Mouse (Mus musculus) forebrain, postnatal 0 days (tissue): ENCODE data around the gene Akt2. TPM values are rescaled to one million over a fixed set of nuclear protein-coding genes. Genes with fewer than 3 reads are reported as not detected.

Experiments
- ATAC-seq: fragments of 200-750 bp; cut with Nextera tagmentation; 2 replicates; pipeline ENCODE4 v1.8.0; 2017; ENCODE audit warnings: mild to moderate bottlenecking, moderate library complexity
- DNase-seq: peaks from one replicate; pipeline ENCODE4 v3.0.0-alpha.2; 2015
- H3K27ac ChIP-seq: fragments of 300-500 bp; sonication (generic); 2 replicates; pipeline ENCODE4 v1.5.1; 2014; ENCODE audit warnings: low read depth, mild to moderate bottlenecking, antibody characterized with exemption, low read length, moderate library complexity, mixed read lengths
- H3K27me3 ChIP-seq: fragments of 300-500 bp; sonication (generic); 2 replicates; pipeline ENCODE4 v1.6.1; 2014; ENCODE audit warnings: mild to moderate bottlenecking, low read length, mixed read lengths; ENCODE audit not compliant: insufficient read depth
- H3K36me3 ChIP-seq: fragments of 300-500 bp; sonication (generic); 2 replicates; pipeline ENCODE4 v1.6.1; 2014; ENCODE audit warnings: mild to moderate bottlenecking, moderate library complexity; ENCODE audit not compliant: insufficient read depth
- H3K4me1 ChIP-seq: fragments of 300-500 bp; sonication (generic); 2 replicates; pipeline ENCODE4 v1.6.1; 2014; ENCODE audit warnings: antibody characterized with exemption; ENCODE audit not compliant: insufficient read depth
- H3K4me2 ChIP-seq: fragments of 300-500 bp; sonication (generic); 2 replicates; pipeline ENCODE4 v1.6.1; 2014; ENCODE audit warnings: low read depth, mild to moderate bottlenecking, moderate library complexity
- H3K4me3 ChIP-seq: fragments of 300-500 bp; sonication (generic); 2 replicates; pipeline ENCODE4 v1.5.1; 2014; ENCODE audit warnings: low read depth, low read length, mixed read lengths
- H3K9ac ChIP-seq: fragments of 300-500 bp; sonication (generic); 2 replicates; pipeline ENCODE4 v1.6.1; 2014; ENCODE audit warnings: mild to moderate bottlenecking
- H3K9me3 ChIP-seq: fragments of 300-500 bp; sonication (generic); 2 replicates; pipeline ENCODE4 v1.6.1; 2016; ENCODE audit warnings: low read length
- CTCF ChIP-seq: sonication (generic); IDR thresholded peaks from 2 replicates; pipeline ENCODE4 v1.5.1; 2016; ENCODE audit warnings: antibody characterized with exemption, control low read depth, low read depth
- WGBS: fragments of 180-500 bp; shearing (Covaris S2); extraction: QIAGEN DNeasy Blood & Tissue Kit; methylation state at CpG from one replicate; pipeline ENCODE4 v1.1.7; 2014; 5-methylcytosine and 5-hydroxymethylcytosine counted together
- polyA plus RNA-seq: library from polyadenylated mRNA; unstranded; fragments of >200 nt; fragmentation: Nextera tagmentation; extraction: Ambion mirVana; gene quantifications from 2 replicates; pipeline ENCODE4 v1.2.1, GENCODE M21; 2015
- total RNA-seq: library from RNA; depleted of rRNA; stranded (reverse); fragments of >200 nt; gene quantifications from 2 replicates; pipeline ENCODE4 v1.2.3, GENCODE M21; 2014

The Akt2 gene
- total and polyA plus RNA-seq, 2 experiments from 2014 or later: 53.9 to 61.1 TPM

GRCm38 (mm10) chr7:27657824-27658395, 66.6 kb downstream of the Akt2 start:
- 44% methylated on average over 51 of the region's 53 CpGs for WGBS
- TF ChIP-seq CTCF: no peak
- H3K27me3 ChIP-seq: no peaks in the 10 kb centered on the region

DNA sequence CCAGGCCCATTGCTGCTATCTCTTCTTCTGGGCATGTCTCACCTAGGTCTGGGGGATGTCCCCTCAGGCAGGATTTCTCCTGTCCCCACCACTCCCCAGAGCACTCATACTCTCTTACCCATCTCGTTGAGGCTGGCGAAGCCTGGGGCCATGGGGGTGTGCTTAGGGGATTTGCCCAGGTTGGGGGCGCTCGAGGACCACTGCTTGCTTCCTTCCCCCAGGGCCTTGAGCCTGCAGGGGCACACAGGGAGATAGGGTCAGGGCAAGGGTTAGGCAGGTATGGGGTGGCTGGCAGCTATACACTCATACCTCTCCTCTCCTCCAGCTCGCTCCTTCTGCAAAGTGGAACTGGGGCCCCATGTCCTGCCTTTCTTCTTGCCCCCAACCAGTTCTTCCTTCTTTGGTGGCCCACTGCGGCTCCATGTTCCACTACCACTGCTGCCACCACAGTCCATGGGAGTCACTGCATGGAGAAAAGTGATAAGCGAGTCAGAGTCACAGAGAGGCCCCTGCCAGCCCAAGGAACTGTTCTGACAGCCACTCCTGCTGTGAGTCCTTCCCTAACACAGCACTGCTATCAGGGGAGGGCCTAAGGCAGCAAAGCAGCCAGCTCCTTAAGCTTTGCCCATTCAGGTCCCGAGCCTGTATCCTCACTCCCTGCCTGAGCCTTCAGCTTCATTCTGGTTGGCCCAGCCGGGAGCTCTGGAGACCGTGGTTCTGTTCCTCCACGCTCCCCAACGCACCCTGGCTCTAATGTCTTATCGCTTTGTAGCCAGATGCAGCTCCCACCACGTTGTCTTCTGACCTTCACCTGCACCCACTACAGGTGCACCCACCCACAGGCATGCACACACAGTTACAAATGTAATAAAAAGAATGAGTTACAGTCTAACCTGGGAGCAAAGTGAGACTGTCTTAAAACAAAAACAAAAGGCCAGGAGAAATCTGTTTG, 67.6 kb downstream of the Akt2 start:
- Histone ChIP-seq H3K9ac (no peak overlapping the region), H3K36me3 (peaks cover 66% of the 10 kb centered on the region), H3K4me1 (peaks cover 10% of the 10 kb centered on the region; the same call in 1 of the 2 replicates), H3K9me3 (no peaks in the 10 kb centered on the region), H3K4me3 (no peak overlapping the region), H3K27ac (no peak overlapping the region), H3K27me3 (no peaks in the 10 kb centered on the region), H3K4me2 (no peak overlapping the region)
- DNase-seq (peak; percentile 22), ATAC-seq (peak; percentile 14; the same call in 1 of the 2 replicates)
- WGBS: 67% methylated on average over 14 of the region's 14 CpGs
- TF ChIP-seq CTCF: peak; percentile 32

More at GRCm38 (mm10) chr7:27657824-27658395, 66.6 kb downstream of the Akt2 start:
- no peak for ATAC-seq
- H3K9me3 ChIP-seq: no peaks in the 10 kb centered on the region
- DNase-seq: no peak
- H3K4me2 ChIP-seq: no peak overlapping the region
- H3K4me3 ChIP-seq: no peak overlapping the region
- no peak overlapping the region for H3K9ac ChIP-seq
- peaks cover 15% of the 10 kb centered on the region; the same call in 1 of the 2 replicates for H3K4me1 ChIP-seq
- no peak overlapping the region for H3K27ac ChIP-seq
- peaks cover 62% of the 10 kb centered on the region for H3K36me3 ChIP-seq

DNA sequence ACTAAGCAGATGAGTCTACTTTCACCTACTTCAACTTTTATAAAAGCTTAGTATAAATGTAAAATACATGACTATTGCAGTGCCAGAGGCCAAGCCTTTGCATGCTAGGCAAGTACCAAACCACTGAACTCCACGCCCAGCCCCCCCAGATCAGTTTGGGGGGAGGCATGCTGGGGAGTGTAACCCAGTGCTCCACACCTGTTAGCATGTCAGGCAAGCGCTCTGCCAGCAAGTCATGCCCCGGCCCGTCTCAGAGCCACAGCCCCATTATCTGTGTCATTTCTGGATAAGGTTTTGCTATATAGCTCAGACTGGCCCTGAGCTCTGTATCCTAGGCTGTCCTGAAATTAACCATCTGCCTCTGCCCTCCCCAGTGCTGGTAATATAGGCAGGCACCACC, 70.7 kb downstream of the Akt2 start:
- Histone ChIP-seq H3K9ac (no peak overlapping the region), H3K9me3 (no peaks in the 10 kb centered on the region), H3K4me2 (no peak overlapping the region), H3K27ac (no peak overlapping the region), H3K27me3 (no peaks in the 10 kb centered on the region), H3K4me1 (no peaks in the 10 kb centered on the region), H3K4me3 (no peak overlapping the region), H3K36me3 (peaks cover 66% of the 10 kb centered on the region)
- DNase-seq: no peak
- ATAC-seq: no peak
- no peak for TF ChIP-seq CTCF
- 91% methylated on average over 4 of the region's 4 CpGs for WGBS

GRCm38 (mm10) chr7:27673064-27673574, 81.8 kb downstream of the Akt2 start:
- Histone ChIP-seq H3K27me3 (no peaks in the 10 kb centered on the region), H3K9ac (peak overlapping the region; percentile 88), H3K27ac (no peak overlapping the region), H3K9me3 (no peaks in the 10 kb centered on the region), H3K4me1 (peaks cover 20% of the 10 kb centered on the region), H3K4me2 (peak overlapping the region; percentile 97), H3K4me3 (peak overlapping the region; percentile 90), H3K36me3 (peaks cover 10% of the 10 kb centered on the region)
- ATAC-seq: no peak
- DNase-seq: no peak
- TF ChIP-seq CTCF: peak; percentile 32
- WGBS: 54% methylated on average over 9 of the region's 9 CpGs

- H3K27me3 ChIP-seq: no peaks in the 10 kb centered on the region
- DNase-seq (peak; percentile 13), ATAC-seq (no peak)
- no peak overlapping the region for H3K27ac ChIP-seq
- TF ChIP-seq CTCF: no peak
- H3K4me2 ChIP-seq: peak overlapping the region; percentile 97
- H3K9me3 ChIP-seq: no peaks in the 10 kb centered on the region
- H3K36me3 ChIP-seq: peaks cover 10% of the 10 kb centered on the region
- WGBS: under 1% methylated on average over 49 of the region's 52 CpGs
- H3K4me3 ChIP-seq: peak overlapping the region; percentile 90
- H3K9ac ChIP-seq: peak overlapping the region; percentile 88
- peaks cover 20% of the 10 kb centered on the region for H3K4me1 ChIP-seq
Measured at GRCm38 (mm10) chr7:27673575-27674131, 82.3 kb downstream of the Akt2 start.

DNA sequence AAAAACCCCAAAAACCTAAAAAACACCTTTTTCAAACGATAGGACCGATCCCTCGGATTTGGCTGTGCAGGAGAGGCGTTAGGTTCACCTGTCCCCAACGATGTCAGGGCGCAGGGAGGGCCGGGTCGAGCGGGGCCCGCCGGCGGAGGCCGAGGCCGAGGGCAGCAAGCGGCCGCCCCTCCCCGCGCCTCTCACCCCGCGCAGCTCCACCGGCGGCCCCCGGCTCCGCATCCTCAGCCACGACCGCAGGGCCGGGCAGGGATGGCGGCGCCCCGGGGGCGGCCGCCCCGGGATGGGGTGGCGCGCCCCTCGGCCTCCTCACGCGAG, 82.8 kb downstream of the Akt2 start:
- H3K9ac ChIP-seq: peak overlapping the region; percentile 88
- ATAC-seq: peak; percentile 49; the same call in 1 of the 2 replicates
- peak overlapping the region; percentile 97 for H3K4me2 ChIP-seq
- peak overlapping the region; percentile 90 for H3K4me3 ChIP-seq
- no peaks in the 10 kb centered on the region for H3K9me3 ChIP-seq
- no peak for DNase-seq
- H3K36me3 ChIP-seq: peaks cover 10% of the 10 kb centered on the region
- 7% methylated on average over 36 of the region's 38 CpGs for WGBS
- peak overlapping the region; percentile 80 for H3K27ac ChIP-seq
- H3K27me3 ChIP-seq: no peaks in the 10 kb centered on the region
- TF ChIP-seq CTCF: no peak
- H3K4me1 ChIP-seq: peaks cover 20% of the 10 kb centered on the region
